Mouse (Mus musculus): ENCODE data around the gene Vegfa.
"Not testable (repeated sequence)": the region's sequence is repeated elsewhere in the genome, so short reads cannot be mapped to it uniquely, and the experiment has no call there.

The Vegfa gene

DNA sequence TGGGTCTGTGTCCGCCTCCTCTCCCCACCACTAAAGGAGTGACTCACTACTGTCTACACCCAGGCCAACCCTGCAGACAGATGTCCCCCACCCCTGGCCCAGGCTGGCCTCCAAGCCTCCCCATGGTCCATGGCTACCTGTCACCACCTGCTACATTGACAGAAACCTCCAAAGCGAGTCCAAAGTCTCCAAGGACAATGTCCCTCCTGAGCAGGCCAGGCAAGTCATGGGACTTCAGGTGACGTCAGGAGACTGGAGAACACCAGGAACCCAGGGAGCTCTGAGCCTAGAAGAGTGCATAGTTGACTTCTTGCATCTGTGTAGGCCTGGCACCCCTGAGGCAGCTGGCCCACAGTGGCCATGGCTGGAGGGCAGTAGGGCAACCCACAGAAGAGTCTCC, 45.3 kb downstream of the Vegfa start:
- no peak for DNase-seq

DNA sequence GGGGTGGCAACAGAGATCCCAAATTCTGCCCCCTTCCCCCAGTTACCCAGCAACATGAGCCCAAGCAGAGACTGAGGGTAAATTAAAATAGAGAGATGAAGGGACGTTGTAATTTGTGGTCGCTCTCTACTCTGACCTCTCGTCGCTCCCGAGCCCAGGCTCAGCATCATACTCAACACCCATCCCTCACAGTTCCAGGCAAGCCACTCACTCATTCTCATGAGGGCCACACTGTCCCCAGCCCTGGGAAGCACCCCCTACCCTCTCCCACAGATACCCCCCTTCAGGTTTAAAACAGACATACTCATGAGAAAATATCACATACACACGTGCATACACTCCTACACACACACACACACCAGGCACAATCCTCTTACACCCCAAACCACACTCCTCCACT, 45.8 kb downstream of the Vegfa start:
- DNase-seq, result no peak

DNA sequence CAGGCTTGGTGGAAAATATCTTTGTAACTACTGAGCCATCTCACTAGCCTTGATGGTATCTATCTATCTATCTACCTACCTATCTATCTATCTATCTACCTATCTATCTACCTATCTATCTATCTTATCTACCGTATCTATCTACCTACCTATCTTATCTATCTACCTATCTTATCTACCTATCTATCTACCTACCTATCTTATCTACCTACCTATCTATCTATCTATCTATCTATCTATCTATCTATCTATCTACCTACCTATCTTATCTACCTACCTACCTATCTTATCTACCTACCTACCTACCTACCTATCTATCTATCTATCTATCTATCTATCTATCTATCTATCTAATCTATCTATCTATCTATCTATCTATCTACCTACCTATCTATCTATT, 49.0 kb downstream of the Vegfa start:
- DNase-seq, result not testable (repeated sequence)

GRCm38 (mm10) chr17:45981841-45982240, 50.3 kb downstream of the Vegfa start:
- DNase-seq, result no peak

DNA sequence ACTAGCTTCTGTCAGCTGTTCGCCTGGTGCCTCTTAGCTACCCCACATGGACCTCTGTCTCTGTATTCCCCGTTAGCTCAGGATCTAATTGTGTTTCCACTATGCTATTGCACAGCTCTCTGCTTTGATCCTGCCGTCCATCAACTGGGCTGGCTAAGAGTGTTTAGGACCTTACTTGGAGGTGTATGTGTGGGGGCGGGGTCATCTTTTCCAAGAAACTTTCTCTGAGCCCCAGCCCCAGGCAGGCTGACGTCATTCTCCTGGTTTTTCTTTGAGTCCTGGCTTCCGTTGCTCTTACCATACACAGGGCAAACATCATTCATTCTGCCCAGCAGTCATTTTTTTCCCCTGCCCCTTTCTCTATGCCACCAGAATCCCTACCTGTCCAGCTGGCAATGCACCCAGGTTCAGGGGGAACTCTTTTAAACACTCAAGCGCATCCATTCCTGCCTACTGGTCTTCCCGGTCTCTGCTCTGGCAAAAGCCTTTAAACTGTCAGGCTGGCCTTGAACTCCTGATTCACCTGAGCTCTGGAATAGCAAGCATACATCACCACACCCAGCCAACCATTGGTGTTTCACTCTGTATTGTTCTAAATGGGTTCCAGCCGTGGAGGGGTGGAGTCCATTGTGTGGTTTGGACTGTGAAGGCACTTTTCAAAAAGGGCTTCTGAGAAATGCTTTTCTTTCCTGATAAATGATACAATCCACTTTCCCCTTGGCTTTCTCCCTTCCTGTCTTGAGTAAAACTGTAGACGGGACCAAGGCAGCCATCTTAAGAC, 53.0 kb downstream of the Vegfa start:
- DNase-seq, result no peak

- no peak for DNase-seq
Observed at GRCm38 (mm10) chr17:45974461-45974860, 57.7 kb downstream of the Vegfa start.

- no peak for DNase-seq
Observed at GRCm38 (mm10) chr17:45973214-45973613, 59.0 kb downstream of the Vegfa start.

- no peak for DNase-seq
Observed at GRCm38 (mm10) chr17:45972405-45972804, 59.8 kb downstream of the Vegfa start.

DNA sequence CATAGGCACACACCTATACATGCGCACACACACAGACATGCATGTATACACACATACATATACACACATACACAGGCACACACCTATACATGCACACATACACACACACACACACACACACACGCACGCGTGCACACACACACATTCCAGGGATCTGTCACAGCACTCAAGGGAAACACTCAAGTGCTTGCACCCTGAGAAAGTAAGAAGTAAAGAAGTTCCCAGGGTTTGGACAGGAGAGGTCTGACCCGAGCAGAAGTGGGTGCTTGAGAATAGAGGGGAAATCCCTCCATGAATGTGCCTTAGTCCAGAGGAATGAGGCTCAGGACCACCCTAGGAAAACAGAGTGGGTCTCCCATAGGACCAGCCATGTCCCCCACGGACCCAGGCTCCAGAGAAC, 60.4 kb downstream of the Vegfa start:
- no peak for DNase-seq

GRCm38 (mm10) chr17:45970741-45971550, 61.2 kb downstream of the Vegfa start:
- no peak for DNase-seq

- no peak for DNase-seq
Observed at GRCm38 (mm10) chr17:45969596-45969995, 62.6 kb downstream of the Vegfa start.

DNA sequence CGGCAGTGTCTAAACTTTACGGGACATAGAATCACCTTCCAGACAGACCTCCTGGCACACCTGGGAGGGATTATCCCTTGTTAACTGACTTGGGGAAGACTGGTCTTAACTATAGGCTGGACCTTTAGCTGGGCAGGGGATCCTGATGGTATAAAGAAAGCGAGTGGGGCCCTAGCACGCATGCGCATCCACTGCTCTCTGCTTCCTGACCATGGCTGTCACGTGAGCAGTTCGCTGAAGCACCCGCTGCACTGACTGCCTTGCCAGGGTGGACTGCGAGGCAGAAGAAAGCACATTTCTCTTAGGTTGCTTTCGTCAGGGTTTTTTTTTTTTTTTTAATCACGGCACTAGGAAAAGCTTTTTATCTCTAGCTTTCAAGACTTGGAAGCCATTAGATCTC, 63.8 kb downstream of the Vegfa start:
- no peak for DNase-seq

Data from cerebellum, adult 8-10 months (tissue).